Mouse (Mus musculus) CD4-positive, CD25-positive, alpha-beta regulatory T cell, adult 4 months (primary cell): ENCODE data around the gene Clmn. TPM values are rescaled to one million over a fixed set of nuclear protein-coding genes. Genes with fewer than 3 reads are reported as not detected.

Experiments
- ATAC-seq: one replicate; pipeline ENCODE4 v1.8.0; 2017
- polyA plus RNA-seq, 2 experiments: library from polyadenylated mRNA; unstranded; fragments of 100-300 nt; shearing (Covaris generic); gene quantifications; one replicate each; pipeline ENCODE4 v1.2.1; 2017

Clmn gene
- polyA plus RNA-seq, 2 experiments from 2014 or later: not detected

GRCm38 (mm10) chr12:104876053-104876452 lies 11.2 kb upstream of the Clmn start:
- no peak for ATAC-seq

GRCm38 (mm10) chr12:104871987-104872386 lies 7.1 kb upstream of the Clmn start:
- ATAC-seq: no peak

DNA sequence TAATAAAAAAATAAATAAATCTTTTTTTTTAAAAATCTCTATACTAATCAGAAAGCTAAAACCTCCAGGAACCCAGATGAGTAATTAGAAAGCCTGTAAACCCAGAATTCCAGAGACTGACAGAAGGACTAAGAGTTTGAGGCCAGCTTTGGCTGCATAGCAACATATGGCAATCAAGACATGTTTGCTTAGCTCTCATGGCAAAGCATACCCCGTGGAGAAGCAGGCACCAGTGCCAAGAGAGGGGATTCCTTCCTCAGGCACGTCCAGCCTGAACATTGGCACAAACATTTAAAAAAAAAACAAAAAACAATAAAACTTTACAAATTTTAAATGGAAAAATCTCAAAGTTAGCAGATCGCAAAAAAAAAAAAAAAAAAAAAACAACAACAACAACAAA lies 4.9 kb upstream of the Clmn start:
- ATAC-seq: no peak

DNA sequence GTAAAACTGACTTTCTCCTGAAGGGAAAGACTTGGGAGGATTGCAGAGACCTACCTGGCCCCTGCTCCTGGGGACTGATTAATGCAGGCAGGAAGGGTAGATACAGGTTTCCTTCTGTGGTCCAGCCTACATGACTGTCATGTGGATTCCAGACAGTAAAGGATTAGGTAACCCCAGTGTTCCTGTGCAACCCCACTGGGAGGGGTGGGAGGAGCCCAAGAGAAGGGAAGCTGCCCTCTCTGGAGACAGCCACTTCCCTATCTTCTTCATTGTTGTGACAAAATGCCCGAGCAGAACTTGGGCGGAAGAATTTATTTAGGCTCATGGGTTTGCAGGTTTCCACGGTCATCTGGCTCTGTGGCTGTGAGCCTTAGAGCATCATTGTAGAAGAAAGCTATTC lies 3.6 kb upstream of the Clmn start:
- ATAC-seq: no peak

DNA sequence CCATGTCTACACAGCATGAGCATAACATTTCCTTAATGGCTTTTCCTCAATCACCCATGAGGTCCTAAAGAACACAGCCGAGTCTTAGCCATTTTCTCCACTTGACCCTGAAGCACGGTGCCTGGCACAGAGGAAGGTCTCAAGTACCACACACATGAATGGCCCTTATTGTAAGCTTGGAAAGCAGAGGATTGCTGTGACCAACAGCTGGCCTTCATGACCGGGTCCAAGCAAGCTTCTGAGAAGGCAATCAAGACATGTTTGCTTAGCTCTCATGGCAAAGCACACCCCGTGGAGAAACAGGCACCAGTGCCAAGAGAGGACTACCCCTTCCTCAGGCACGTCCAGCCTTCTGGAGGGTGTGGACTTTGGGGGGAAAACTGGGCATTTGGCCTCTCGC lies 3.0 kb upstream of the Clmn start:
- no peak for ATAC-seq

DNA sequence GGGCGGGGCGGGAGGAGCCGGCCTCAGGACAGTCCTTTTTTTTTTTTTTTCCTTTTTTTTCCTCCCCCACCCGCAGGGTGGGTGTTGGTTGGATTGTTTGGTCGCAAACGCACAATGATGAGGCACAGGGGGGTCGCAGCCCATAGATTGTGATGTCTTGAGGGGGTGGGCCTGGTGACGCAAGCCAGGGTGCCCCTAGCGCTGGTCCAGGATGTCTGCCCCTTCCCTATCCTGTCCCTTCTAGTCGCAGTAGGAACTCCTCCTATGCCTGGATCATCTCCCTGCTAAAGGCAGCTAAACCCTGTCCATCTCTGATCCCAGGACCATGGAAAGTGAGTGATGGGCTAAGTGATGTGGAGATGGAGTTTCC lies 275 bp upstream of the Clmn start:
- no peak for ATAC-seq

GRCm38 (mm10) chr12:104863653-104864052 lies 1.2 kb downstream of the Clmn start:
- no peak for ATAC-seq

GRCm38 (mm10) chr12:104859140-104859539 lies 5.7 kb downstream of the Clmn start:
- no peak for ATAC-seq

- no peak for ATAC-seq
These were observed 6.1 kb downstream of the Clmn start for GRCm38 (mm10) chr12:104858732-104859131.

DNA sequence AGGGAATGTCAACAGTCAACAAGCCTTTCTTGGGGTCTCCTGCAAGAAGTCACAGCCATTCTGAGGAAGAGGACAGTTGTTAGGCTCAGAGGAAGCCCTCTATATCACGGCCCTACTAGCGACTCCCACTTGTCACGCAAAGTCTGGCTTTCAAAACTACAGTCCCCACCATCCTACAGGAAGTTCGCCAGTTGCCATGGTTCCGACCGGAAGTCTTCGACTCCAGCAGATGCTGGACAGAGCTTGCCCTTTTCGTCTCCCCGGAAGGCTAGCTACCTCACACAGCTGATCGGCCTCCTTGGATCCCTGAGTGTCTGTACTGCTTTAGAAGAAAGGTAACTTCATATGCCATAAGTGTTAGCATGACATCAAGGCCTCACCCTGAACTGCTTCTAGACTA lies 7.3 kb downstream of the Clmn start:
- no peak for ATAC-seq

DNA sequence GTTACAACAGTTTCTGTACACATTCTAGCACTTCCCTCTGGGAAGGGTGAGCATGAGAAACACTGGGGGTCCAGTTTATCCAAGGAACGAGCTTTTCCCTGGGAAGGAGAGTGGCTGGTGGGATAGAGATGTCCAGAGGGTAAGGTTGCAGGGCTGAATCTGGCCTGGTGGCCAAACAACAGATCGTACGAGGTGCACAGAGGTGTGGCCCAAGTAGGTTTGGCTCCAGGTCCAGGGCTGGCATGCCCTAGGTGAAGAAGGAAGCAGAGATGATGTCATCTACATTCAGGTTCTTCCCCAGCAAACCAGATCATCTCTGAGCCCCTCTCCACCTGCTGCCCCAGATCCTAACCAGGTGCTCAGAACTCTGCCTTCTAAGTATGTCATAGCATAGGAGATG lies 8.3 kb downstream of the Clmn start:
- no peak for ATAC-seq

DNA sequence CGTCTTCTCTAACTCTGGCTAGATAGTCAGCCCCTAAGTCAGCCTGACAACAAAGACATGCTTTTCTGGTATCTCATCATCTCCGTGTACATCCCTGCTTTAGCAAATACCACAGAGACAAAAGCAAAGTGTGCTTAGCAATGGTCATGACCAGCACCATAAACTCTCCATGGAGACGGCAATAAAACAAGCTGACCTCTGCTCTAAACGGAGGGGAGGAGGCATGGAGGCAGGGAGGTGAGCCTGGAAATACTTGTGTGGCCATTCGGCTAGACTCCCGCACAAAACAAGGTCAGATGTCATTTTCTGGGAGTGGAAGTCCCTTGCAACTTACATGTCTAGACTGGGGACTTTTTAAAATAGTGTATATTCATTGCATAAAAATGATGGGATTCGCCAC lies 9.3 kb downstream of the Clmn start:
- no peak for ATAC-seq

- ATAC-seq: no peak
These were observed 10.1 kb downstream of the Clmn start for GRCm38 (mm10) chr12:104854826-104855225.

GRCm38 (mm10) chr12:104853374-104853773 lies 11.5 kb downstream of the Clmn start:
- ATAC-seq: no peak

DNA sequence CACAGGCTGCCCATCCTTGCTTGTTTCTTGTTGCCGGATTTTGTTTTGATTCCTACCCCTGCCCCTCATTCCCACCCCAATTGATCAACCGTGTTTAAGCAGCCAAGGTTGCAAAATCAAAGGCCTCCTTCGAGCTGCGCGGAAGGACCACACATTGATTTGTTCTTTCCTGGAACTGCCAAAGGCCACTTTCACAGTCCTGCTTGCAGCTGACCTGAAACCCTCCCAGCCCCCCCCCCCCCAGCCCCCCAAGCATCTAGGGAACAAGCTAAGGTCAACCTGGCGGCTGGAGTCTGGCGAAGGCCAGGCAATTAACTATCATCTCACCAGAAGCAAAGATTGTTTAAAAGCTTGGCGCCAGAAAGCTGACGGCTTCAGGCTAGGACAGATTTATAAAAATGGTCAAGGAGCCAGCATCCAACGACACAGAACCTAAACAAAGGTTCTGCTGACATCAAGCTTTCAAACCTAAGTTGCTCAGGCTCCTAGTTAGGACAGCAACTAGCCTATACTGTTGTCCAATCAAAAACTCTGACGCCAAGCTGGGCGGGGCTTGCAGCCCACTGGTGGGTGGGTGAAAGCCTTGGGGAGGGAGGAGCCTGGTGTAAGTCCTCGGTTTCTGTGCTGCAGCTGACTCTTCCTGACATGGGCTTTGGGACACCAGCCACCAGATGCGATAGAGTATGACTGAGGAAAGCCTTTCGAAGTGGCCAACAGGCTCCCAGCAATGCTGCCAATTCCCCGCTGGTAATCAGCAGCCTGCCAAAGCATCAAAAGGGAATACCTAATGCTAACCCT lies 13.0 kb downstream of the Clmn start:
- no peak for ATAC-seq

GRCm38 (mm10) chr12:104850119-104850518 lies 14.8 kb downstream of the Clmn start:
- ATAC-seq: no peak

- ATAC-seq: no peak
These were observed 16.2 kb downstream of the Clmn start for GRCm38 (mm10) chr12:104848667-104849066.

- ATAC-seq: no peak
These were observed 17.6 kb downstream of the Clmn start for GRCm38 (mm10) chr12:104847227-104847626.

DNA sequence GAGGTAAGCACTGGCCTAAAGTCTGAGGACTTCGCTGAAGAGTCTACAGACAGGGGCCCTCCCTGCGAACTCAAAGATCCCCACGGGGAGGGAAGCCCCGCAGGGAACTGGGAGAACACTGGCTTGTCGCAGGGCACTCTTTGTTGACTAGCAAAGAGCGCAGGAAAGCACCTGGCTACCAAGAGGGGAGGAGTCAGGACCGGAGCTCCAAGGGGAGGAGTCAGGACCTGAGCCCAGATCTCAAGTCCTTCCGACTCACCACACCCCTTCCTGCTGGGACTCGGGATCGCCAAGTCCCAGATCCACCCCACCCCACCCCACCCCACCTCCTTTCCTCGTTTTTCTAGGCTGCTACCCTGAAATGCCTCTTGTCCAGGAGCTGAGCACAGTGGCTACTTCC lies 19.2 kb downstream of the Clmn start:
- no peak for ATAC-seq

- ATAC-seq: no peak
These were observed 19.9 kb downstream of the Clmn start for GRCm38 (mm10) chr12:104844989-104845388.

GRCm38 (mm10) chr12:104844279-104844678 lies 20.6 kb downstream of the Clmn start:
- no peak for ATAC-seq

- no peak for ATAC-seq
These were observed 23.6 kb downstream of the Clmn start for GRCm38 (mm10) chr12:104841256-104841655.

DNA sequence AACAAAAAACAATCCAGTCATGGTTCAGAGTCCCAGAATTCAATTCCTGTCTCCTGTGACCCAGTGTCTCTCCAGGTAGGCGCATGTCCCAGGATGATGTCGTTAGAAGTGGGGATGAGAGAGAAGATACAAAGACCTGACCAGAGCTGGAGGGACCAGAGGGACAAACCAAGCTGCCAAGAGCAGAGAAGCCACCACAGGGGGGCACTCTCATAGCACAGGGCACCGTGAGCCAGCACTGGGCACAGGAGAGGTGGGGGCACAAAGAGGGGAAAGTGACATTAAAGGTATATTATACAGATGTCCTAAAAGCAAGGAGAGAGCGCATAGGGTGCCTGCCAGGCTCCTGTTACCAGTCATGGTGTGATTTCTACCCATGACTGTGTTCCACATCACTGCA lies 25.9 kb downstream of the Clmn start:
- ATAC-seq: no peak

- no peak for ATAC-seq
These were observed 26.4 kb downstream of the Clmn start for GRCm38 (mm10) chr12:104838462-104838861.

- no peak for ATAC-seq
These were observed 26.9 kb downstream of the Clmn start for GRCm38 (mm10) chr12:104837957-104838401.
